Mouse (Mus musculus): Measurements from ENCODE around the gene Sap18.

- TF ChIP-seq GATA1 (IDR thresholded peaks at IDR 0.05; ENCODE audit: borderline replicate concordance, low read length): no peak
- no peak for TF ChIP-seq FLI1 (IDR thresholded peaks at IDR 0.05; ENCODE audit: low read length)
Measured at GRCm38 (mm10) chr14:57789759-57790158, 8.2 kb upstream of the Sap18 start.
